Mouse (Mus musculus) ES-CJ7 (cell line): Measurements from ENCODE around the gene Impg1.
A peak's percentile ranks its signal among the peaks of the same experiment; 100 is the strongest.

Source experiments
- DNase-seq: peaks from one replicate; pipeline ENCODE4 v3.0.0; 2011; ENCODE audit warnings: low read depth, low spot score

Gene Impg1

GRCm38 (mm10) chr9:80284539-80285174 is 180.6 kb downstream of the Impg1 start:
- peak; percentile 79 for DNase-seq

GRCm38 (mm10) chr9:80282426-80282825 is 182.9 kb downstream of the Impg1 start:
- no peak for DNase-seq

GRCm38 (mm10) chr9:80280724-80281123 is 184.6 kb downstream of the Impg1 start:
- DNase-seq: no peak

- DNase-seq: no peak
Observed at GRCm38 (mm10) chr9:80277770-80278169, 187.5 kb downstream of the Impg1 start.

GRCm38 (mm10) chr9:80277157-80277556 is 188.1 kb downstream of the Impg1 start:
- no peak for DNase-seq

- no peak for DNase-seq
Observed at GRCm38 (mm10) chr9:80275772-80276134, 189.5 kb downstream of the Impg1 start.

GRCm38 (mm10) chr9:80275053-80275771 is 190.1 kb downstream of the Impg1 start:
- no peak for DNase-seq

- no peak for DNase-seq
Observed at GRCm38 (mm10) chr9:80272951-80273350, 192.3 kb downstream of the Impg1 start.

GRCm38 (mm10) chr9:80269596-80269995 is 195.7 kb downstream of the Impg1 start:
- DNase-seq: no peak

- DNase-seq: no peak
Observed at GRCm38 (mm10) chr9:80266507-80266906, 198.8 kb downstream of the Impg1 start.

- no peak for DNase-seq
Observed at GRCm38 (mm10) chr9:80266086-80266485, 199.2 kb downstream of the Impg1 start.
